Mouse (Mus musculus): ENCODE measurements at regions not wholly inside any gene's neighbourhood (a gene's known extent, or its start where the extent isn't known, plus 50 kb on each side); places are given as distances from the start of the nearest gene placed in this dataset.

GRCm38 (mm10) chr2:103867958-103868330 lies 70.5 kb upstream of the Caprin1 start:
- Histone ChIP-seq H3K27ac (ENCODE audit: low read length) (no peak overlapping the region), H3K4me2 (ENCODE audit: low read depth, low read length) (no peak overlapping the region), H3K4me3 (ENCODE audit: low read length) (no peak overlapping the region), H3K36me3 (ENCODE audit: control insufficient read depth, insufficient read depth) (no peaks in the 10 kb centered on the region), H3K27me3 (ENCODE audit: control insufficient read depth, insufficient read depth, low read length) (0 out of 2 replicates have a peak, but pooled peaks cover 2% of the 10 kb centered on the region), H3K9me3 (replicated peaks; ENCODE audit: control insufficient read depth, low read length) (peaks cover 3% of the 10 kb centered on the region), H3K4me1 (ENCODE audit: control insufficient read depth, insufficient read depth, low read length) (no peaks in the 10 kb centered on the region), H3K9ac (ENCODE audit: low read length) (no peak overlapping the region)
- WGBS, result 84% methylated on average over 13 of the region's 13 CpGs
- no peak for ATAC-seq (replicated peaks; ENCODE audit: extremely low read depth, insufficient read depth, low FRiP score)

GRCm38 (mm10) chr2:103868655-103869054 lies 71.2 kb upstream of the Caprin1 start:
- H3K27ac ChIP-seq (ENCODE audit: low read length), result no peak overlapping the region
- H3K9ac ChIP-seq (ENCODE audit: low read length), result no peak overlapping the region
- WGBS, result 55% methylated on average over 7 of the region's 7 CpGs
- H3K4me1 ChIP-seq (ENCODE audit: control insufficient read depth, insufficient read depth, low read length), result no peaks in the 10 kb centered on the region
- no peak overlapping the region for H3K4me2 ChIP-seq (ENCODE audit: low read depth, low read length)
- no peak overlapping the region for H3K4me3 ChIP-seq (ENCODE audit: low read length)
- peaks cover 3% of the 10 kb centered on the region for H3K9me3 ChIP-seq (replicated peaks; ENCODE audit: control insufficient read depth, low read length)
- H3K27me3 ChIP-seq (ENCODE audit: control insufficient read depth, insufficient read depth, low read length), result peaks cover 2% of the 10 kb centered on the region; the same call in 1 of the 2 replicates
- ATAC-seq (replicated peaks; ENCODE audit: extremely low read depth, insufficient read depth, low FRiP score), result no peak
- no peaks in the 10 kb centered on the region for H3K36me3 ChIP-seq (ENCODE audit: control insufficient read depth, insufficient read depth)

- 33% methylated on average over 12 of the region's 12 CpGs for WGBS
- no peak overlapping the region for H3K27ac ChIP-seq (ENCODE audit: low read length)
- no peak overlapping the region for H3K4me2 ChIP-seq (ENCODE audit: low read depth, low read length)
- H3K4me1 ChIP-seq (ENCODE audit: control insufficient read depth, insufficient read depth, low read length), result no peaks in the 10 kb centered on the region
- no peak overlapping the region for H3K9ac ChIP-seq (ENCODE audit: low read length)
- H3K27me3 ChIP-seq (ENCODE audit: control insufficient read depth, insufficient read depth, low read length), result peaks cover 2% of the 10 kb centered on the region; the same call in 1 of the 2 replicates
- no peak overlapping the region for H3K4me3 ChIP-seq (ENCODE audit: low read length)
- ATAC-seq (replicated peaks; ENCODE audit: extremely low read depth, insufficient read depth, low FRiP score), result peak; percentile 37; the same call in 1 of the 2 replicates
- no peaks in the 10 kb centered on the region for H3K9me3 ChIP-seq (replicated peaks; ENCODE audit: control insufficient read depth, low read length)
- H3K36me3 ChIP-seq (ENCODE audit: control insufficient read depth, insufficient read depth), result no peaks in the 10 kb centered on the region
Observed at GRCm38 (mm10) chr2:103871522-103872276, 74.2 kb upstream of the Caprin1 start.

GRCm38 (mm10) chr2:103872277-103872636 lies 74.8 kb upstream of the Caprin1 start:
- Histone ChIP-seq H3K4me1 (ENCODE audit: control insufficient read depth, insufficient read depth, low read length) (no peaks in the 10 kb centered on the region), H3K36me3 (ENCODE audit: control insufficient read depth, insufficient read depth) (no peaks in the 10 kb centered on the region), H3K27ac (ENCODE audit: low read length) (no peak overlapping the region), H3K4me3 (ENCODE audit: low read length) (no peak overlapping the region), H3K9me3 (replicated peaks; ENCODE audit: control insufficient read depth, low read length) (no peaks in the 10 kb centered on the region), H3K4me2 (ENCODE audit: low read depth, low read length) (no peak overlapping the region), H3K27me3 (ENCODE audit: control insufficient read depth, insufficient read depth, low read length) (peaks cover 2% of the 10 kb centered on the region; the same call in 1 of the 2 replicates), H3K9ac (ENCODE audit: low read length) (no peak overlapping the region)
- ATAC-seq (replicated peaks; ENCODE audit: extremely low read depth, insufficient read depth, low FRiP score), result no peak
- 66% methylated on average over 3 of the region's 3 CpGs for WGBS

- H3K27me3 ChIP-seq (ENCODE audit: control insufficient read depth, insufficient read depth, low read length), result no peaks in the 10 kb centered on the region; the same call in 1 of the 2 replicates
- no peak overlapping the region for H3K27ac ChIP-seq (ENCODE audit: low read length)
- WGBS, result 86% methylated on average over 6 of the region's 6 CpGs
- no peaks in the 10 kb centered on the region for H3K4me1 ChIP-seq (ENCODE audit: control insufficient read depth, insufficient read depth, low read length)
- no peaks in the 10 kb centered on the region for H3K36me3 ChIP-seq (ENCODE audit: control insufficient read depth, insufficient read depth)
- ATAC-seq (replicated peaks; ENCODE audit: extremely low read depth, insufficient read depth, low FRiP score), result no peak
- H3K9me3 ChIP-seq (replicated peaks; ENCODE audit: control insufficient read depth, low read length), result no peaks in the 10 kb centered on the region
- no peak overlapping the region for H3K9ac ChIP-seq (ENCODE audit: low read length)
- no peak overlapping the region for H3K4me3 ChIP-seq (ENCODE audit: low read length)
- H3K4me2 ChIP-seq (ENCODE audit: low read depth, low read length), result no peak overlapping the region
Observed at GRCm38 (mm10) chr2:103873381-103873780, 75.9 kb upstream of the Caprin1 start.

GRCm38 (mm10) chr2:103874466-103874865 lies 77.0 kb upstream of the Caprin1 start:
- ATAC-seq (replicated peaks; ENCODE audit: extremely low read depth, insufficient read depth, low FRiP score), result no peak
- Histone ChIP-seq H3K27ac (ENCODE audit: low read length) (no peak overlapping the region), H3K9ac (ENCODE audit: low read length) (no peak overlapping the region), H3K4me1 (ENCODE audit: control insufficient read depth, insufficient read depth, low read length) (no peaks in the 10 kb centered on the region), H3K27me3 (ENCODE audit: control insufficient read depth, insufficient read depth, low read length) (no peaks in the 10 kb centered on the region; the same call in 1 of the 2 replicates), H3K4me2 (ENCODE audit: low read depth, low read length) (no peak overlapping the region), H3K4me3 (ENCODE audit: low read length) (no peak overlapping the region), H3K9me3 (replicated peaks; ENCODE audit: control insufficient read depth, low read length) (no peaks in the 10 kb centered on the region), H3K36me3 (ENCODE audit: control insufficient read depth, insufficient read depth) (no peaks in the 10 kb centered on the region)
- 67% methylated on average over 3 of the region's 3 CpGs for WGBS

- no peak for ATAC-seq (replicated peaks; ENCODE audit: extremely low read depth, insufficient read depth, low FRiP score)
- Histone ChIP-seq H3K4me3 (ENCODE audit: low read length) (no peak overlapping the region), H3K36me3 (ENCODE audit: control insufficient read depth, insufficient read depth) (no peaks in the 10 kb centered on the region), H3K4me2 (ENCODE audit: low read depth, low read length) (no peak overlapping the region), H3K4me1 (ENCODE audit: control insufficient read depth, insufficient read depth, low read length) (peaks cover 1% of the 10 kb centered on the region; the same call in 1 of the 2 replicates), H3K27ac (ENCODE audit: low read length) (no peak overlapping the region), H3K9ac (ENCODE audit: low read length) (no peak overlapping the region), H3K27me3 (ENCODE audit: control insufficient read depth, insufficient read depth, low read length) (no peaks in the 10 kb centered on the region; the same call in 1 of the 2 replicates), H3K9me3 (replicated peaks; ENCODE audit: control insufficient read depth, low read length) (no peaks in the 10 kb centered on the region)
- WGBS, result 85% methylated on average over 8 of the region's 8 CpGs
Observed at GRCm38 (mm10) chr2:103875754-103876153, 78.3 kb upstream of the Caprin1 start.

- no peaks in the 10 kb centered on the region for H3K9me3 ChIP-seq (replicated peaks; ENCODE audit: control insufficient read depth, low read length)
- no peak overlapping the region for H3K4me2 ChIP-seq (ENCODE audit: low read depth, low read length)
- H3K4me3 ChIP-seq (ENCODE audit: low read length), result no peak overlapping the region
- ATAC-seq (replicated peaks; ENCODE audit: extremely low read depth, insufficient read depth, low FRiP score), result no peak
- 81% methylated on average over 2 of the region's 2 CpGs for WGBS
- H3K36me3 ChIP-seq (ENCODE audit: control insufficient read depth, insufficient read depth), result no peaks in the 10 kb centered on the region
- H3K27ac ChIP-seq (ENCODE audit: low read length), result no peak overlapping the region
- no peak overlapping the region for H3K9ac ChIP-seq (ENCODE audit: low read length)
- H3K4me1 ChIP-seq (ENCODE audit: control insufficient read depth, insufficient read depth, low read length), result peaks cover 6% of the 10 kb centered on the region
- H3K27me3 ChIP-seq (ENCODE audit: control insufficient read depth, insufficient read depth, low read length), result no peaks in the 10 kb centered on the region; the same call in 1 of the 2 replicates
Observed at GRCm38 (mm10) chr2:103876236-103876635, 78.8 kb upstream of the Caprin1 start.

- no peak overlapping the region for H3K9ac ChIP-seq (ENCODE audit: low read length)
- peaks cover 10% of the 10 kb centered on the region for H3K4me1 ChIP-seq (ENCODE audit: control insufficient read depth, insufficient read depth, low read length)
- no peak overlapping the region for H3K27ac ChIP-seq (ENCODE audit: low read length)
- H3K4me2 ChIP-seq (ENCODE audit: low read depth, low read length), result peak overlapping the region; percentile 0; the same call in 1 of the 2 replicates
- H3K9me3 ChIP-seq (replicated peaks; ENCODE audit: control insufficient read depth, low read length), result no peaks in the 10 kb centered on the region
- 0 out of 2 replicates have a peak, but pooled peaks cover 4% of the 10 kb centered on the region for H3K27me3 ChIP-seq (ENCODE audit: control insufficient read depth, insufficient read depth, low read length)
- H3K4me3 ChIP-seq (ENCODE audit: low read length), result no peak overlapping the region
- no peaks in the 10 kb centered on the region for H3K36me3 ChIP-seq (ENCODE audit: control insufficient read depth, insufficient read depth)
- ATAC-seq (replicated peaks; ENCODE audit: extremely low read depth, insufficient read depth, low FRiP score), result peak; percentile 67
- WGBS, result 16% methylated on average over 10 of the region's 10 CpGs
Observed at GRCm38 (mm10) chr2:103881026-103881763, 76.6 kb upstream of the Lmo2 start.
